Mouse (Mus musculus) hindbrain, embryonic 11.5 days (tissue): Measurements from ENCODE around the gene Cldn13. TPM values are rescaled to one million over a fixed set of nuclear protein-coding genes. Genes with fewer than 3 reads are reported as not detected.

Experiments
- ATAC-seq: fragments of 200-750 bp; cut with Nextera tagmentation; 2 replicates; pipeline ENCODE4 v1.8.0; 2017; ENCODE audit warnings: mild to moderate bottlenecking, moderate TSS enrichment, moderate library complexity; ENCODE audit not compliant: low FRiP score
- DNase-seq: peaks from one replicate; pipeline ENCODE4 v3.0.0-alpha.2; 2015; ENCODE audit warnings: low spot score
- H3K27ac ChIP-seq: fragments of 300-500 bp; sonication (generic); 2 replicates; pipeline ENCODE4 v1.5.1; 2014; ENCODE audit warnings: mild to moderate bottlenecking, low read depth, low read length
- H3K27me3 ChIP-seq: fragments of 300-500 bp; sonication (generic); 2 replicates; pipeline ENCODE4 v1.6.1; 2014; ENCODE audit warnings: mild to moderate bottlenecking, low read length, moderate library complexity, mixed read lengths; ENCODE audit not compliant: control insufficient read depth, insufficient read depth
- H3K36me3 ChIP-seq: fragments of 300-500 bp; sonication (generic); 2 replicates; pipeline ENCODE4 v1.6.1; 2014; ENCODE audit warnings: mild to moderate bottlenecking, low read length, moderate library complexity, mixed read lengths; ENCODE audit not compliant: control insufficient read depth, insufficient read depth
- H3K4me1 ChIP-seq: fragments of 300-500 bp; sonication (generic); replicated peaks from 2 replicates; pipeline ENCODE4 v1.6.1; 2014; ENCODE audit warnings: low read length, mixed read lengths; ENCODE audit not compliant: control insufficient read depth, insufficient read depth
- H3K4me2 ChIP-seq: fragments of 300-500 bp; sonication (generic); replicated peaks from 2 replicates; pipeline ENCODE4 v1.6.1; 2014; ENCODE audit warnings: mild to moderate bottlenecking, low read depth, low read length
- H3K4me3 ChIP-seq: fragments of 300-500 bp; sonication (generic); 2 replicates; pipeline ENCODE4 v1.5.1; 2014; ENCODE audit warnings: low read depth, low read length
- H3K9ac ChIP-seq: fragments of 300-500 bp; sonication (generic); 2 replicates; pipeline ENCODE4 v1.6.1; 2014; ENCODE audit warnings: low read depth, low read length
- H3K9me3 ChIP-seq: fragments of 300-500 bp; sonication (generic); 2 replicates; pipeline ENCODE4 v1.6.1; 2016; ENCODE audit warnings: low read length; ENCODE audit not compliant: control insufficient read depth
- WGBS: fragments of 180-500 bp; shearing (Covaris S2); extraction: QIAGEN DNeasy Blood & Tissue Kit; methylation state at CpG from one replicate; pipeline ENCODE4 v1.1.7; 2014; 5-methylcytosine and 5-hydroxymethylcytosine counted together
- polyA plus RNA-seq: library from polyadenylated mRNA; unstranded; fragments of >200 nt; fragmentation: Nextera tagmentation; extraction: Ambion mirVana; gene quantifications from 2 replicates; pipeline ENCODE4 v1.2.1, GENCODE M21; 2014

The Cldn13 gene
- polyA plus RNA-seq, 1 experiment from 2014 or later, result 3.1 TPM

DNA sequence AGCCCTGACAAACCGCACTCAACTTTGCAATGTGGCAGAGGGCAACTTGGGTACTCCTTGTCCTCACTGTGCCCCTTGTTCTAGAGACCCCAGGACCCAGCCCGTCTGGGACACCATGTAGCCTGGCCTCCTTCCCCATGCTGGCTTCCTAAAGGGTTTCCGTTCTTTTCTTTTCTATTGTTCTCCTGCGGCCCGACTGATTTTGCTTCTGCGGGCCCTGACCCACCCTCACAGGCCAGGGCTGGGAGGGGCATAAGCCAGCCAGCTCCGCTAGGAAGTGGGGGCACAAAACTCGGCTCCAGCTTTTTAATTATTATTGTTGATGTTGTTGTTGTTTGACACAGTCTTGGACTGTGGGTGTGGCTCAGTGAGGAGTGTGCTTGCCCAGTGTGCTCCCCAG, 23.8 kb downstream of the Cldn13 start:
- H3K9me3 ChIP-seq, result no peaks in the 10 kb centered on the region
- no peak overlapping the region for H3K4me2 ChIP-seq
- no peak overlapping the region for H3K4me3 ChIP-seq
- no peak overlapping the region for H3K9ac ChIP-seq
- no peaks in the 10 kb centered on the region for H3K27me3 ChIP-seq
- no peaks in the 10 kb centered on the region for H3K36me3 ChIP-seq
- WGBS, result 62% methylated on average over 8 of the region's 8 CpGs
- H3K27ac ChIP-seq, result no peak overlapping the region
- ATAC-seq, result no peak
- no peaks in the 10 kb centered on the region for H3K4me1 ChIP-seq
- DNase-seq, result no peak

DNA sequence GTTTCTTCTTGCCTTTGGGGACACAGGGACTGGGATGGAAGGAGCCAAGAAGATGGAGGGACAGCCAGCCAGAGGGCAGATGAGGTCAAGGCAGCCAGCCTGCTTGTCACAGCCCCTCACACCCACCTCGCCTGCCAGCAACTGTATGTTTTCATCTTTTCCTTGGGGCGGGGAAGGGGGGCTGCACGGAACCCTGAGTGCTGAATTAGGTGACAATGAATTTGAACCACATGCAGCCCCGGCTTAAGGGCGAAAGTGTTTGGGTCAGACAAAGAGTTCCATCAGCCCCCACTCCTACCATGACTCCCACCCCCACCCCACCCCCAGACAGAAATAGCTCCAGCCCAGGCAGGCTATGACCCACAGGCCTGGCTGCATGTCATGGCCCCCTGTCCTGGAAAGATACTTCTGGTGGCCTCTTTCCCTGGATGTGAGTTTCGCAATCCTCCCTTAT, 24.7 kb downstream of the Cldn13 start:
- Histone ChIP-seq H3K9me3 (no peaks in the 10 kb centered on the region), H3K4me3 (no peak overlapping the region), H3K4me1 (no peaks in the 10 kb centered on the region), H3K9ac (no peak overlapping the region), H3K4me2 (no peak overlapping the region), H3K27me3 (no peaks in the 10 kb centered on the region), H3K27ac (no peak overlapping the region), H3K36me3 (no peaks in the 10 kb centered on the region)
- no peak for ATAC-seq
- WGBS, result 84% methylated on average over 6 of the region's 6 CpGs
- DNase-seq, result no peak

DNA sequence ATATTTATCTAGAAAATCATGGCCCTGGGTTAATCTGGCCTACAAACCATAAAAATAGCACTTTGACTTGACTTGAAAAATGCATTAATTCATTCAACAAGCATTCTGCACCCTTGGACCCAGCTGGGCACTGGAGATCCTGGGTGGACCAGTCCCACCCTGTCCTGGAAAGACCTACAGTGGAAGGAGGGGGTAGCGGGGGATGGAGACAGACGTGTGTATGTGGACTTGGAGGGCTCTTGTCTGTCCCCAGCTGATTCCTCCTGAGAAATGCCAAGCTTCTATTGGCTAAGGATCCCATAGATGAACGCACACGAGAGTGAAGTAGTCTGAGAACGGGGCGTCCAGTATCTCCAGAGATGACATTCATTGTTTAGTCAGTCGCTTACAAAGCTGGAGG, 26.8 kb downstream of the Cldn13 start:
- H3K27ac ChIP-seq, result no peak overlapping the region
- no peak overlapping the region for H3K9ac ChIP-seq
- no peak overlapping the region for H3K4me3 ChIP-seq
- WGBS, result 88% methylated on average over 7 of the region's 7 CpGs
- H3K36me3 ChIP-seq, result no peaks in the 10 kb centered on the region
- no peak overlapping the region for H3K4me2 ChIP-seq
- H3K4me1 ChIP-seq, result no peaks in the 10 kb centered on the region
- DNase-seq, result no peak
- ATAC-seq, result no peak
- H3K9me3 ChIP-seq, result no peaks in the 10 kb centered on the region
- no peaks in the 10 kb centered on the region for H3K27me3 ChIP-seq

DNA sequence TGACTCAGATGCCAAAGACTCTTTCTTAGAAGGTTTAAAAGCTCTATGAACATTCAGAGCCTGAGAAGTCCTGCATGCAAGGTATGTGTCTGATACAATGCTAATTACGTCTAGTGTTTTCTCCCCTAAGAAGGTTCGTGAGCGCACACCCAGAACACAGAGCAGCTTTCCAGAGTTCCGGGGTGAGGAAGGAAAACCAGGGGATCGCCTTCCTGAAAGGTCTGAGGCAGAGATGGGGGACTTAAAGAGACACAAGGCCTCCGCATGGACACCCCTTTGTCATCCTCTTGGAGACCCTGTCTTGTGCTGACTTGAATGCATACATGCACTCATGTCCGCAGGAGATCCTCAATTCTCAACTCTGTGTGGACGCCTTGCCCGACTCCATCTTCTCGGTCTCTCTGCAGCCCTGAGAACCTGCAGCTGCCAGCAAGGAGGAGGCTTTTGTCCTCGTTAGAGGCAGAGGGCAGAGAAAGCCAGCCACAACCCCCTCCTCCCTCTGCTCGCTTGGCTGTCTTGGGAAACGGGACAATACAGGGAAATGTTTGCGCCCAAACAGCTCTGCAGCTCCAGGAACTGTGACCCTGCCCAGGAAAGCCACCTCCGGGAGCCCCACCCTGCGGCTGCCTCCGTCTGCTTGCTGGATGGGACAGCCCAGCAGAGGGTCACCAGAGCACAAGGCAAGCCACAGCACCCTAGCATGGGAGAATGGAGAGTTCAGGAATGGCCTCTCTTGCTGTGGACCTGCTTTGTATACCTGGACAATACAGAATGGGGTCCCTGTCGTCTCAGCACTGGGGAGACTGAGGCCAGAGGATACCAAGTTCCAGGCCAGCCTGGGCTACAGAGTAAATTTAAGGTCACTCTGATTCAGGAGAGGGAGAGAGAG, 27.6 kb downstream of the Cldn13 start:
- Histone ChIP-seq H3K4me2 (no peak overlapping the region), H3K27ac (no peak overlapping the region), H3K4me1 (no peaks in the 10 kb centered on the region), H3K27me3 (no peaks in the 10 kb centered on the region), H3K9me3 (no peaks in the 10 kb centered on the region), H3K4me3 (no peak overlapping the region), H3K9ac (0 out of 2 replicates have a peak overlapping the region, but pooled peaks have one; percentile 23), H3K36me3 (no peaks in the 10 kb centered on the region)
- peak; percentile 33 for DNase-seq
- no peak for ATAC-seq
- WGBS, result 51% methylated on average over 18 of the region's 18 CpGs

DNA sequence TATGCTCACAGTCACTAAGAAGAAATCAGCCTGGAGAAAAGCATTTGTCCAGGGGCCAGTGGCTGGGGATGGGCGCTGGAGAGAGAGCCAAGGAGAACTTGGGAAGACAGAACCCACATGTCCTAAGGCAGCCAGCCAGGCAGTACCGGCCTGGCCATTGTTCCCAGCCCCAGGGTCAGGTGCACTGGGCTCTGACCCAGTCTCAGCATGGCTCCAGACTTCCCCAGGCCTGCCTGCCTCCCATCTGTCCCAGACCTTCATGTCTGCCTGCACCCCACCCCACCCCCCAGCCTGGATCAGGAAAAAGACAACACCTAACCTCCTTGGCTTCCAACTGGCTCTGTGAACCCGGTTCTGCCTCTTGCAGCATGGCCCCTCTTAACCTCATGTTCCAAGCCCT, 32.2 kb downstream of the Cldn13 start:
- Histone ChIP-seq H3K27me3 (no peaks in the 10 kb centered on the region), H3K4me3 (no peak overlapping the region), H3K27ac (no peak overlapping the region), H3K36me3 (no peaks in the 10 kb centered on the region), H3K9me3 (no peaks in the 10 kb centered on the region), H3K9ac (no peak overlapping the region), H3K4me1 (no peaks in the 10 kb centered on the region), H3K4me2 (no peak overlapping the region)
- ATAC-seq (no peak), DNase-seq (no peak)
- 51% methylated on average over 3 of the region's 3 CpGs for WGBS

DNA sequence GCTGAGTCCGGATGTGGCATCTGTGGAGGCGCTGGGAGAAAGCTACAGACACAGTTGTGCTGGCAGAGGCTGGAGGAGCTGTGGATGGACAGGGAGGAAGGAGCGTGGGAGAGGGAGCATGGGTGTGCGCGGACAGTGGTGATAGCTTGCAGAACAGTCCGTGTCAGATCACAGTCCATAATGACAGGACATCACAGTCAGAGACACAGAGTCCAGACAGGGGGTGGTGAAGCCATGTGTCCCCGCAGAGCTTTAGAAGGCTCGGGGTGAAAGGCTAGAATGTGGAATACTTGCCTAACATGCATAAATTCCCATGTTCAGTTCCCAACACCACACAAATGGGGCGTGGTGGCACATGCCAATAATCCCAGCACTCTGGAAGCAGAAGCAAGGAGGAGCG, 38.5 kb downstream of the Cldn13 start:
- no peak for DNase-seq

DNA sequence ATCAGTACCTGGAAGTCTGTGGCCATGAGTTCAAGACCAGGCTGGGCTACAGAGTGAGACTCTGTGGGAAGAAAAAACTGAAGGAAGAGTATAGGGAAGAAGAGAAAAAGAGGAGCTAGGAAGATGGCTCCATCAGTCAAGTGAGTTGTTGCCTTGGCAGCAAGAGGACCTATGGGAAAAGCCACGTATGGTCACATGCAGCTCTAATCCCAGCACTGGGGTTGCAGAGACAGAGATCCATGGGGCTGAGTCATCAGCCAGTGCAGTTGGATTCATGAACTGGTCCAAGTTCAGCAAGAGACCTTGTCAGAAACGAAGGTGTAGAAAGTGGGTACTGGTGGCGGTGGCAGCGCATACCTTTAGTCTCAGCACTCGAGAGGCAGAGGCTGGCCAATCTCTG, 40.1 kb downstream of the Cldn13 start:
- no peak for ATAC-seq
- no peaks in the 10 kb centered on the region for H3K36me3 ChIP-seq
- no peak overlapping the region for H3K9ac ChIP-seq
- H3K27ac ChIP-seq, result no peak overlapping the region
- H3K9me3 ChIP-seq, result no peaks in the 10 kb centered on the region
- H3K4me1 ChIP-seq, result no peaks in the 10 kb centered on the region
- 93% methylated on average over 5 of the region's 5 CpGs for WGBS
- no peak overlapping the region for H3K4me2 ChIP-seq
- no peaks in the 10 kb centered on the region for H3K27me3 ChIP-seq
- no peak overlapping the region for H3K4me3 ChIP-seq
- DNase-seq, result no peak

More for the DNA sequence above, 38.5 kb downstream of the Cldn13 start:
- no peaks in the 10 kb centered on the region for H3K4me1 ChIP-seq
- H3K27ac ChIP-seq, result no peak overlapping the region
- no peak overlapping the region for H3K4me2 ChIP-seq
- no peaks in the 10 kb centered on the region for H3K36me3 ChIP-seq
- no peak overlapping the region for H3K4me3 ChIP-seq
- no peaks in the 10 kb centered on the region for H3K27me3 ChIP-seq
- H3K9ac ChIP-seq, result no peak overlapping the region
- ATAC-seq, result no peak
- no peaks in the 10 kb centered on the region for H3K9me3 ChIP-seq
- 79% methylated on average over 10 of the region's 10 CpGs for WGBS

DNA sequence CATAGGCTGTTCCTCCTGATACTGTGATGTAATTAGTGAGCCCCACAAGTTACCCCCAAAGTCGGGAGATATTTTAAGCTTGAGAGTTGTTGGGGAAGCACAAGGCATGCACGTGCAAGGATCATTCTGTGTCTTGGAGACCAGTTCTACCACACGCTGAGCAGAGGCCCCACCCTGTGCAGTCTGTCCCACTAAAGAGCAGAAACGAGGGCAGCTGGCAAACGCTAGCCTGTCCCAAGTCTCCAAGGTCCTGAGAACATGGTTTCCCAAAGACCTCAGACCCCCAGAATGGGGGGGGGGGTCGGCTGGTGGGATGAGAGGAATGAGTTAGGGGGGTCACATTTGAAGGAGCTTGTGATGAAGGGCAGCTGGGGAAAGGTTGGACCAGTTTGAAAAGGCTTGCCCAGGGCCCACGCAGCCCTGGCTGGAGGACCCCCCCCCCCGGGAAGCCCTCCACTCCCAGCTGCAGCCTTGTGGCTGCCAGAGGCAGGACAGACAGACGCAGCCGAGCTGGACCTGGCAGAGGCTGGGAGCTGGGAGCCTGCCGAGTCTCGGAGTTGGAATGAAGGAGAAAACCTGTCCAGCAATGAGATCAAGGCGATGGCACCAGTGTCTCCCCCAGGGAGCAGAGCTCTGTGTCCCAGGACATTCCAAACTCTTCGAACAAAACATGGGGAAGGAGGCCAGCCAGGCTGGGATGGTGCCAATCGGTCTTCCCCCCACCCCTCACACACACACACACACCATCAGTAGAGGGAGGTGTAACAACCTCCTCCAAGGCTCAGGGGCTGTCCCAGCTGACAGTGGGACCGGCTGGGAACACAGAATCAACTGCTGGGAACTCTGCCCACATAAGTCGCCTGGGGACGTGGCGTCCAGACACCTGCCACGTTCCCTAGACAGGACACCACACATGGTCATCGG, 41.1 kb downstream of the Cldn13 start:
- Histone ChIP-seq H3K9me3 (no peaks in the 10 kb centered on the region), H3K9ac (no peak overlapping the region), H3K4me1 (no peaks in the 10 kb centered on the region), H3K27me3 (no peaks in the 10 kb centered on the region), H3K36me3 (no peaks in the 10 kb centered on the region), H3K4me2 (no peak overlapping the region), H3K27ac (no peak overlapping the region), H3K4me3 (no peak overlapping the region)
- DNase-seq (no peak), ATAC-seq (no peak)
- 77% methylated on average over 21 of the region's 21 CpGs for WGBS
